Mouse (Mus musculus): ENCODE data around the gene Hoxc10.

DNA sequence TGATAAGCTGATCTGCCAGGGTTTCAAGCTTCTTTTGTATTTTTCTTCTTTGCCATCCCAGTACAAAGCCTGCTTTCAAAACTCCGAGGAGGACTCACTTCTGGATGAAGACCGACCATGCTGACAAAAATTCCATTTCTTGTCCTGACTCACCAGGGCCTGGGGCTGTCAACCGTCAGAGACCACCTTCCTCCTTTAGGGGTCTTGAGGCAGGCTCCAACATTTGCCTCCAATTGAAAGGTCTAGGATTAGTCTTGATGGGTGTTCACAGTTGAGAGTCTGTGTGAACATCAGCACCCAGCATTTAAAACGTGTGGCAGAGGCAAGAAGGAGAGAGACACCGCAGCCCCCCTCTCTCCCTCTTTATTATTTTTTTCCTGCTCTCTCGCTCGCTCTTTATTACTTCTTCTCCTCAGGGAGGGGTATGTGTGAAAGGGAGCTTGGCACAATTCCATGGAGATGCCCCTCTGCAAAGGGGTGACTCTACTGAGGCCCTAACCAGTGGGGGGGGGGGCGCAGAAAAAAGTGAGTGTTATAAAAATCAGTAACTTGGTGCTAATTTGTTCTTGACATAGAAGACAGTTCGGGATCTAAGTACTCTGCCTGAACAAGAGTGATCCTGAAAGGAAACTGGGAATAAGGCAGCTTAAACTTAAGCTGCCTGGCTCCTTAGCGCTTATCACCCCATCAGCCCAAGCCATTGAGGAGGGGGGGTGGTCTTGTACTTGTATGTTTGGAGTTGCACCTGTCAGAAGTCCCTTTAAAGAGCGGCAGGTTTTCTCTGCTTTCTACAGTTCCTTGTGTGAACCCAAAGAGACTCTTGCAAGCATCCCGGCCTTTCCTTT lies 47.0 kb upstream of the Hoxc10 start:
- TF ChIP-seq CTCF (IDR thresholded peaks at IDR 0.05; ENCODE audit: low read depth, low read length) (no peak), POLR2A (IDR thresholded peaks at IDR 0.05; ENCODE audit: borderline replicate concordance, low read depth, low read length) (no peak)

Data from bone marrow macrophage, adult 2 months (primary cell).